Mouse (Mus musculus): ENCODE data around the gene Klhl11.

Klhl11 gene

GRCm38 (mm10) chr11:100472197-100472934, at the start of gene Klhl11:
Gene Klhl11 (minus strand): TSS chr11:100472741.
- peak; percentile 72 for DNase-seq (ENCODE audit: low read depth, low spot score)

GRCm38 (mm10) chr11:100520838-100521237, 48.3 kb upstream of the Klhl11 start:
- DNase-seq (ENCODE audit: low read depth, low spot score), result no peak

GRCm38 (mm10) chr11:100519188-100519587, 46.6 kb upstream of the Klhl11 start:
- no peak for DNase-seq (ENCODE audit: low read depth, low spot score)

GRCm38 (mm10) chr11:100518188-100518591, 45.6 kb upstream of the Klhl11 start:
- no peak for DNase-seq (ENCODE audit: low read depth, low spot score)

- DNase-seq (ENCODE audit: low read depth, low spot score), result no peak
Measured at GRCm38 (mm10) chr11:100516291-100516690, 43.8 kb upstream of the Klhl11 start.

GRCm38 (mm10) chr11:100515789-100516188, 43.2 kb upstream of the Klhl11 start:
- no peak for DNase-seq (ENCODE audit: low read depth, low spot score)

- no peak for DNase-seq (ENCODE audit: low read depth, low spot score)
Measured at GRCm38 (mm10) chr11:100515061-100515460, 42.5 kb upstream of the Klhl11 start.

GRCm38 (mm10) chr11:100513716-100514115, 41.2 kb upstream of the Klhl11 start:
- DNase-seq (ENCODE audit: low read depth, low spot score), result no peak

- DNase-seq (ENCODE audit: low read depth, low spot score), result no peak
Measured at GRCm38 (mm10) chr11:100512384-100512783, 39.8 kb upstream of the Klhl11 start.

- DNase-seq (ENCODE audit: low read depth, low spot score), result no peak
Measured at GRCm38 (mm10) chr11:100510556-100510955, 38.0 kb upstream of the Klhl11 start.

GRCm38 (mm10) chr11:100505997-100506396, 33.5 kb upstream of the Klhl11 start:
- no peak for DNase-seq (ENCODE audit: low read depth, low spot score)

- DNase-seq (ENCODE audit: low read depth, low spot score), result no peak
Measured at GRCm38 (mm10) chr11:100504990-100505660, 32.6 kb upstream of the Klhl11 start.

GRCm38 (mm10) chr11:100501321-100501720, 28.8 kb upstream of the Klhl11 start:
- no peak for DNase-seq (ENCODE audit: low read depth, low spot score)

GRCm38 (mm10) chr11:100500651-100501050, 28.1 kb upstream of the Klhl11 start:
- DNase-seq (ENCODE audit: low read depth, low spot score), result no peak

GRCm38 (mm10) chr11:100500241-100500640, 27.7 kb upstream of the Klhl11 start:
- no peak for DNase-seq (ENCODE audit: low read depth, low spot score)

- DNase-seq (ENCODE audit: low read depth, low spot score), result no peak
Measured at GRCm38 (mm10) chr11:100493771-100494170, 21.2 kb upstream of the Klhl11 start.

- DNase-seq (ENCODE audit: low read depth, low spot score), result no peak
Measured at GRCm38 (mm10) chr11:100490951-100491350, 18.4 kb upstream of the Klhl11 start.

- DNase-seq (ENCODE audit: low read depth, low spot score), result no peak
Measured at GRCm38 (mm10) chr11:100485801-100486538, 13.4 kb upstream of the Klhl11 start.

GRCm38 (mm10) chr11:100484461-100484860, 11.9 kb upstream of the Klhl11 start:
- no peak for DNase-seq (ENCODE audit: low read depth, low spot score)

GRCm38 (mm10) chr11:100479152-100479551, 6.6 kb upstream of the Klhl11 start:
- DNase-seq (ENCODE audit: low read depth, low spot score), result no peak

GRCm38 (mm10) chr11:100476281-100476680, 3.7 kb upstream of the Klhl11 start:
- DNase-seq (ENCODE audit: low read depth, low spot score), result no peak

GRCm38 (mm10) chr11:100472935-100473295, 374 bp upstream of the Klhl11 start:
- DNase-seq (ENCODE audit: low read depth, low spot score), result no peak
